Mouse (Mus musculus): ENCODE measurements around the gene Atp7a. TPM values are rescaled to one million over a fixed set of nuclear protein-coding genes. Genes with fewer than 3 reads are reported as not detected.

The Atp7a gene
- polyA plus RNA-seq, 1 experiment from 2014 or later, result 26.3 TPM

- WGBS, result 76% methylated on average over 6 of the region's 6 CpGs
- ATAC-seq (ENCODE audit: borderline replicate concordance, extremely low read depth, low FRiP score, low TSS enrichment), result no peak
- H3K4me3 ChIP-seq, result no peak within 1 kb of the TSS
- no peaks in the 10 kb centered on the region; the same call in 1 of the 2 replicates for H3K27me3 ChIP-seq
- no peaks in the 10 kb centered on the region for H3K4me1 ChIP-seq
- no peak within 1 kb of the TSS for H3K27ac ChIP-seq
- no peaks in the 10 kb centered on the region for H3K36me3 ChIP-seq
- H3K4me2 ChIP-seq, result no peak within 1 kb of the TSS
- H3K9me3 ChIP-seq, result no peaks in the 10 kb centered on the region
- H3K9ac ChIP-seq, result no peak within 1 kb of the TSS
These were observed 115.9 kb downstream of the Atp7a start, which contains the start of gene Tlr13 for GRCm38 (mm10) chrX:106142936-106143335. Gene Tlr13 (plus strand): TSS chrX:106143204.

- no peaks in the 10 kb centered on the region for H3K9me3 ChIP-seq
These were observed 121.1 kb downstream of the Atp7a start for GRCm38 (mm10) chrX:106148185-106148584.

GRCm38 (mm10) chrX:106149460-106149859 is 122.4 kb downstream of the Atp7a start:
- no peak overlapping the region for H3K4me2 ChIP-seq
- no peak for ATAC-seq (ENCODE audit: borderline replicate concordance, extremely low read depth, low FRiP score, low TSS enrichment)
- H3K4me1 ChIP-seq, result no peaks in the 10 kb centered on the region
- H3K36me3 ChIP-seq, result no peaks in the 10 kb centered on the region
- H3K4me3 ChIP-seq, result no peak overlapping the region
- no peak overlapping the region for H3K27ac ChIP-seq
- H3K9ac ChIP-seq, result no peak overlapping the region
- WGBS, result 75% methylated on average over 3 of the region's 3 CpGs
- H3K9me3 ChIP-seq, result no peaks in the 10 kb centered on the region
- no peaks in the 10 kb centered on the region; the same call in 1 of the 2 replicates for H3K27me3 ChIP-seq

More at GRCm38 (mm10) chrX:106148185-106148584, 121.1 kb downstream of the Atp7a start:
- no peak overlapping the region for H3K27ac ChIP-seq
- H3K4me3 ChIP-seq, result no peak overlapping the region
- H3K27me3 ChIP-seq, result no peaks in the 10 kb centered on the region; the same call in 1 of the 2 replicates
- no peaks in the 10 kb centered on the region for H3K36me3 ChIP-seq
- 79% methylated on average over 1 of the region's 1 CpGs for WGBS
- no peak for ATAC-seq (ENCODE audit: borderline replicate concordance, extremely low read depth, low FRiP score, low TSS enrichment)
- H3K9ac ChIP-seq, result no peak overlapping the region
- no peak overlapping the region for H3K4me2 ChIP-seq
- no peaks in the 10 kb centered on the region for H3K4me1 ChIP-seq

GRCm38 (mm10) chrX:106154180-106154586 is 127.1 kb downstream of the Atp7a start:
- ATAC-seq (ENCODE audit: borderline replicate concordance, extremely low read depth, low FRiP score, low TSS enrichment), result no peak

GRCm38 (mm10) chrX:106155892-106156291 is 128.8 kb downstream of the Atp7a start:
- Histone ChIP-seq H3K27ac (no peak overlapping the region), H3K36me3 (no peaks in the 10 kb centered on the region), H3K4me2 (no peak overlapping the region), H3K9me3 (no peaks in the 10 kb centered on the region), H3K4me1 (no peaks in the 10 kb centered on the region), H3K27me3 (peaks cover 5% of the 10 kb centered on the region; the same call in 1 of the 2 replicates), H3K9ac (no peak overlapping the region), H3K4me3 (no peak overlapping the region)
- ATAC-seq (ENCODE audit: borderline replicate concordance, extremely low read depth, low FRiP score, low TSS enrichment), result no peak
- WGBS, result 71% methylated on average over 4 of the region's 4 CpGs

More at GRCm38 (mm10) chrX:106154180-106154586, 127.1 kb downstream of the Atp7a start:
- Histone ChIP-seq H3K27me3 (no peaks in the 10 kb centered on the region; the same call in 1 of the 2 replicates), H3K27ac (no peak overlapping the region), H3K36me3 (no peaks in the 10 kb centered on the region), H3K4me3 (no peak overlapping the region), H3K9me3 (no peaks in the 10 kb centered on the region), H3K4me2 (no peak overlapping the region), H3K9ac (no peak overlapping the region), H3K4me1 (no peaks in the 10 kb centered on the region)

- H3K4me2 ChIP-seq, result no peak overlapping the region
- no peaks in the 10 kb centered on the region for H3K4me1 ChIP-seq
- no peaks in the 10 kb centered on the region for H3K9me3 ChIP-seq
- H3K9ac ChIP-seq, result no peak overlapping the region
- H3K36me3 ChIP-seq, result no peaks in the 10 kb centered on the region
- H3K4me3 ChIP-seq, result no peak overlapping the region
- peak; percentile 55; the same call in 1 of the 2 replicates for ATAC-seq (ENCODE audit: borderline replicate concordance, extremely low read depth, low FRiP score, low TSS enrichment)
- peaks cover 5% of the 10 kb centered on the region; the same call in 1 of the 2 replicates for H3K27me3 ChIP-seq
- WGBS, result 44% methylated on average over 5 of the region's 5 CpGs
- no peak overlapping the region for H3K27ac ChIP-seq
These were observed 136.9 kb downstream of the Atp7a start for GRCm38 (mm10) chrX:106163995-106164394.

- Histone ChIP-seq H3K9me3 (no peaks in the 10 kb centered on the region), H3K36me3 (no peaks in the 10 kb centered on the region), H3K4me1 (no peaks in the 10 kb centered on the region), H3K4me3 (no peak overlapping the region), H3K27me3 (peaks cover 6% of the 10 kb centered on the region; the same call in 1 of the 2 replicates), H3K27ac (no peak overlapping the region), H3K4me2 (no peak overlapping the region), H3K9ac (no peak overlapping the region)
- 45% methylated on average over 5 of the region's 5 CpGs for WGBS
- ATAC-seq (ENCODE audit: borderline replicate concordance, extremely low read depth, low FRiP score, low TSS enrichment), result no peak
These were observed 137.5 kb downstream of the Atp7a start for GRCm38 (mm10) chrX:106164555-106164954.

- H3K4me2 ChIP-seq, result no peak overlapping the region
- no peak for ATAC-seq (ENCODE audit: borderline replicate concordance, extremely low read depth, low FRiP score, low TSS enrichment)
- H3K9me3 ChIP-seq, result no peaks in the 10 kb centered on the region
- no peaks in the 10 kb centered on the region for H3K4me1 ChIP-seq
- H3K36me3 ChIP-seq, result no peaks in the 10 kb centered on the region
- H3K27me3 ChIP-seq, result peaks cover 4% of the 10 kb centered on the region; the same call in 1 of the 2 replicates
- no peak overlapping the region for H3K4me3 ChIP-seq
- H3K27ac ChIP-seq, result no peak overlapping the region
- H3K9ac ChIP-seq, result no peak overlapping the region
- 50% methylated on average over 1 of the region's 1 CpGs for WGBS
These were observed 138.0 kb downstream of the Atp7a start for GRCm38 (mm10) chrX:106165089-106165488.

GRCm38 (mm10) chrX:106171106-106171852 is 144.2 kb downstream of the Atp7a start:
- H3K4me3 ChIP-seq, result peak overlapping the region; percentile 28
- H3K27me3 ChIP-seq, result peaks cover 4% of the 10 kb centered on the region; the same call in 1 of the 2 replicates
- H3K9ac ChIP-seq, result no peak overlapping the region
- H3K9me3 ChIP-seq, result no peaks in the 10 kb centered on the region
- no peak overlapping the region for H3K27ac ChIP-seq
- H3K4me2 ChIP-seq, result peak overlapping the region; percentile 47
- ATAC-seq (ENCODE audit: borderline replicate concordance, extremely low read depth, low FRiP score, low TSS enrichment), result peak; percentile 82; the same call in 1 of the 2 replicates
- no peaks in the 10 kb centered on the region for H3K4me1 ChIP-seq
- 28% methylated on average over 18 of the region's 18 CpGs for WGBS
- H3K36me3 ChIP-seq, result no peaks in the 10 kb centered on the region

GRCm38 (mm10) chrX:106171853-106172154 is 144.7 kb downstream of the Atp7a start:
- Histone ChIP-seq H3K36me3 (no peaks in the 10 kb centered on the region), H3K9me3 (no peaks in the 10 kb centered on the region), H3K4me1 (no peaks in the 10 kb centered on the region), H3K27ac (no peak overlapping the region), H3K4me3 (peak overlapping the region; percentile 28), H3K27me3 (peaks cover 4% of the 10 kb centered on the region; the same call in 1 of the 2 replicates), H3K9ac (no peak overlapping the region), H3K4me2 (peak overlapping the region; percentile 47)
- peak; percentile 27; the same call in 1 of the 2 replicates for ATAC-seq (ENCODE audit: borderline replicate concordance, extremely low read depth, low FRiP score, low TSS enrichment)
- 46% methylated on average over 5 of the region's 6 CpGs for WGBS

Measured in lung, embryonic 15.5 days (tissue).